Mouse (Mus musculus): ENCODE measurements around the gene Gm28036.

Gene Gm28036

GRCm38 (mm10) chr2:156080391-156080790, 46.5 kb downstream of the Gm28036 start:
- no peak for DNase-seq

- DNase-seq = peak; percentile 49
Measured at GRCm38 (mm10) chr2:156079674-156080073, 47.2 kb downstream of the Gm28036 start.

- no peak for DNase-seq
Measured at GRCm38 (mm10) chr2:156079183-156079560, 47.7 kb downstream of the Gm28036 start.

GRCm38 (mm10) chr2:156078421-156079182, 48.3 kb downstream of the Gm28036 start:
- DNase-seq = no peak

GRCm38 (mm10) chr2:156077461-156077860, 49.4 kb downstream of the Gm28036 start:
- DNase-seq = no peak

GRCm38 (mm10) chr2:156073725-156074124, 53.2 kb downstream of the Gm28036 start:
- no peak for DNase-seq

GRCm38 (mm10) chr2:156071236-156071635, 55.7 kb downstream of the Gm28036 start:
- no peak for DNase-seq

GRCm38 (mm10) chr2:156067916-156068315, 59.0 kb downstream of the Gm28036 start:
- DNase-seq = peak; percentile 81

- DNase-seq = peak; percentile 43
Measured at GRCm38 (mm10) chr2:156066126-156066525, 60.8 kb downstream of the Gm28036 start.

GRCm38 (mm10) chr2:156065099-156066041, 61.5 kb downstream of the Gm28036 start, which contains the start of gene Spag4:
Gene Spag4, plus strand, starts transcription at chr2:156065175.
- DNase-seq = peak; percentile 60

- DNase-seq = no peak
Measured at GRCm38 (mm10) chr2:156052816-156053215, 74.1 kb downstream of the Gm28036 start, which contains the start of gene Fer1l4. Gene Fer1l4, minus strand, starts transcription at chr2:156052947.

- DNase-seq = no peak
Measured at GRCm38 (mm10) chr2:156047929-156048328, 79.0 kb downstream of the Gm28036 start.

- no peak for DNase-seq
Measured at GRCm38 (mm10) chr2:156042903-156043302, 84.0 kb downstream of the Gm28036 start.

- no peak for DNase-seq
Measured at GRCm38 (mm10) chr2:156039390-156039789, 87.5 kb downstream of the Gm28036 start.

GRCm38 (mm10) chr2:156025482-156025881, 101.4 kb downstream of the Gm28036 start:
- DNase-seq = no peak
